Mouse (Mus musculus): ENCODE data around the gene Lpin2. TPM values are rescaled to one million over a fixed set of nuclear protein-coding genes. Genes with fewer than 3 reads are reported as not detected.

Gene Lpin2
- total RNA-seq, 2 experiments from 2014 or later, result 8.2 to 9.5 TPM

GRCm38 (mm10) chr17:71194906-71195632 lies 12.7 kb downstream of the Lpin2 start:
- no peak for DNase-seq (ENCODE audit: low spot score)
- intact Hi-C loops (cut with DNase I), result loop anchor here (1.0 to 10.0 kb wide), 4 partner anchors 131 to 460 kb away; partner anchors contain the start of genes Myl12a and Myom1

- intact Hi-C loops (cut with DNase I), result loop anchor here (1.0 to 10.0 kb wide), 5 partner anchors 109 to 461 kb away; partner anchors contain the start of genes Myl12a and Myom1
These were observed 13.5 kb downstream of the Lpin2 start for GRCm38 (mm10) chr17:71195633-71196391.

GRCm38 (mm10) chr17:71196415-71196814 lies 14.1 kb downstream of the Lpin2 start:
- DNase-seq (ENCODE audit: low spot score), result no peak
- intact Hi-C loops (cut with DNase I), result loop anchor here (2.0 to 10.0 kb wide), 4 partner anchors 110 to 462 kb away; partner anchors contain the start of genes Myl12a and Myom1

More at GRCm38 (mm10) chr17:71195633-71196391, 13.5 kb downstream of the Lpin2 start:
- DNase-seq (ENCODE audit: low spot score), result no peak

- intact Hi-C loops (cut with DNase I), result loop anchor here (5.0 to 10.0 kb wide), 3 partner anchors 197 to 465 kb away; partner anchors contain the start of genes Myl12a and Myom1
These were observed 17.0 kb downstream of the Lpin2 start for GRCm38 (mm10) chr17:71199346-71199745.

GRCm38 (mm10) chr17:71202136-71202535 lies 19.8 kb downstream of the Lpin2 start:
- intact Hi-C loops (cut with DNase I), result no loop called here
- DNase-seq (ENCODE audit: low spot score), result no peak

More at GRCm38 (mm10) chr17:71199346-71199745, 17.0 kb downstream of the Lpin2 start:
- no peak for DNase-seq (ENCODE audit: low spot score)

GRCm38 (mm10) chr17:71203998-71204808 lies 21.8 kb downstream of the Lpin2 start:
- DNase-seq (ENCODE audit: low spot score), result no peak
- intact Hi-C loops (cut with DNase I), result no loop called here

GRCm38 (mm10) chr17:71204809-71205091 lies 22.4 kb downstream of the Lpin2 start:
- intact Hi-C loops (cut with DNase I), result no loop called here
- no peak for DNase-seq (ENCODE audit: low spot score)

GRCm38 (mm10) chr17:71206136-71206893 lies 24.0 kb downstream of the Lpin2 start:
- intact Hi-C loops (cut with DNase I), result no loop called here
- DNase-seq (ENCODE audit: low spot score), result no peak

- intact Hi-C loops (cut with DNase I), result no loop called here
- no peak for DNase-seq (ENCODE audit: low spot score)
These were observed 24.9 kb downstream of the Lpin2 start for GRCm38 (mm10) chr17:71207268-71207667.

- no peak for DNase-seq (ENCODE audit: low spot score)
- intact Hi-C loops (cut with DNase I), result no loop called here
These were observed 26.0 kb downstream of the Lpin2 start for GRCm38 (mm10) chr17:71208376-71208775.

- intact Hi-C loops (cut with DNase I), result no loop called here
- DNase-seq (ENCODE audit: low spot score), result no peak
These were observed 26.6 kb downstream of the Lpin2 start for GRCm38 (mm10) chr17:71208921-71209320.

- intact Hi-C loops (cut with DNase I), result no loop called here
- DNase-seq (ENCODE audit: low spot score), result no peak
These were observed 27.6 kb downstream of the Lpin2 start for GRCm38 (mm10) chr17:71209936-71210335.

- no peak for DNase-seq (ENCODE audit: low spot score)
- intact Hi-C loops (cut with DNase I), result no loop called here
These were observed 29.7 kb downstream of the Lpin2 start for GRCm38 (mm10) chr17:71211962-71212646.

- intact Hi-C loops (cut with DNase I), result no loop called here
- no peak for DNase-seq (ENCODE audit: low spot score)
These were observed 31.3 kb downstream of the Lpin2 start for GRCm38 (mm10) chr17:71213666-71214065.

- no peak for DNase-seq (ENCODE audit: low spot score)
- intact Hi-C loops (cut with DNase I), result no loop called here
These were observed 32.3 kb downstream of the Lpin2 start for GRCm38 (mm10) chr17:71214514-71215240.

GRCm38 (mm10) chr17:71215241-71215839 lies 33.0 kb downstream of the Lpin2 start:
- intact Hi-C loops (cut with DNase I), result no loop called here
- no peak for DNase-seq (ENCODE audit: low spot score)

- intact Hi-C loops (cut with DNase I), result no loop called here
- no peak for DNase-seq (ENCODE audit: low spot score)
These were observed 33.9 kb downstream of the Lpin2 start for GRCm38 (mm10) chr17:71216263-71216662.

All from heart, postnatal 25 days (tissue).